Mouse (Mus musculus) neural tube, embryonic 12.5 days (tissue): ENCODE measurements at regions not wholly inside any gene's neighbourhood (a gene's known extent, or its start where the extent isn't known, plus 50 kb on each side); places are given as distances from the start of the nearest gene placed in this dataset.

Experiments used
- ATAC-seq: fragments of 200-750 bp; cut with Nextera tagmentation; 2 replicates; pipeline ENCODE4 v1.8.0; 2017; ENCODE audit warnings: low read depth, mild to moderate bottlenecking, moderate TSS enrichment, moderate library complexity; ENCODE audit not compliant: low FRiP score
- H3K27ac ChIP-seq: fragments of 300-500 bp; sonication (generic); 2 replicates; pipeline ENCODE4 v1.5.1; 2016
- H3K27me3 ChIP-seq: fragments of 300-500 bp; sonication (generic); replicated peaks from 2 replicates; pipeline ENCODE4 v1.6.1; 2016; ENCODE audit warnings: mild to moderate bottlenecking
- H3K36me3 ChIP-seq: fragments of 300-500 bp; sonication (generic); 2 replicates; pipeline ENCODE4 v1.6.1; 2016; ENCODE audit warnings: mild to moderate bottlenecking
- H3K4me1 ChIP-seq: fragments of 300-500 bp; sonication (generic); 2 replicates; pipeline ENCODE4 v1.6.1; 2016
- H3K4me2 ChIP-seq: fragments of 300-500 bp; sonication (generic); replicated peaks from 2 replicates; pipeline ENCODE4 v1.6.1; 2016; ENCODE audit warnings: mild to moderate bottlenecking
- H3K4me3 ChIP-seq: fragments of 300-500 bp; sonication (generic); 2 replicates; pipeline ENCODE4 v1.5.1; 2016
- H3K9ac ChIP-seq: fragments of 300-500 bp; sonication (generic); 2 replicates; pipeline ENCODE4 v1.6.1; 2016; ENCODE audit warnings: mild to moderate bottlenecking
- H3K9me3 ChIP-seq: fragments of 300-500 bp; sonication (generic); 2 replicates; pipeline ENCODE4 v1.6.1; 2016; ENCODE audit warnings: mild to moderate bottlenecking
- WGBS: fragments of 180-500 bp; shearing (Covaris S2); methylation state at CpG from one replicate; pipeline ENCODE4 v1.1.7; 2016; 5-methylcytosine and 5-hydroxymethylcytosine counted together

DNA sequence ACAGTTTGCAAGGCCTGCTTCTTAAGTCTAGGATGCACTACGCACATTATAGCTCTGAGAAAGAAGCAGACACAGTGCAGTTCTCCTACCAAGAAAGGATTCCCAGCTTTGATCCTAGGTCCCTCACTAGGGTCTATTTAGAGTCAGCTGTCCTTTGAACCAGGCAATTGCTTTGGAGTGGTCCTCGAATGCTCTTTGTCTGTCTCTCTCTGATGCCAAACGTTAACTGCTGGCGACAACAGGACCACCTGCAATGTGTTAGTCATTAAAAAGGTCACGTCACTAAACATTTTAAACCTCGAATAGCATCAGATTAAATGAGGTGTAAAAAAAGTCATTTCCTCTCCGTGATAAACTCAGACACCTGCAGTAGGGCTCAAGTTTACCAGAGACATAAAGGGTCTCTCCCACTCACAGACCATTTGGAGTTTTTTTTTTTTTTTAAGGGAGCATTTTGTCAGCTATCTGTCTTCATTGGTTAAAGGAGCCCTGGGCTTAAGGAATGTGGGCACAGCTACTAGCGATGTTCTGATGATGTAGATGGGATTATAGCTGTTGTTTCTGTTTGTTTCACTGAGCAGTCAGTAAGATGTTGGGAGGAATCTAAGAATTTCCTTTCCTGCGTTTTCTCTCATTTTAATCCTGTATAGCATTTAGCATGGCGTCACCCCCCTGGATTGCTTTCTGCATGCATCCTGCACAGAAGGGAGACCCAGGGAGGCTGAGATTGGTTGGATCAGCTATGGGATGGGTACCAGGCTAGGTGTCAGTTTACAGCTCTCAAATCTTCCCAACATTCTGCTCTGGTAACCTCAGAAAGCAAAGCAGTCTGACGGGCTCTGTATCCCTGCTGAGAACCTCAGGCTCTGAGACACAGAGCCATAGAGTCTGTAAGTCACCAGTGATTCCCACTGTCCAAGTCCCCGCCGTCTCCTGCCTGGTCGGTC lies 615.3 kb upstream of the Sall1 start:
- Histone ChIP-seq H3K4me1 (peaks cover 8% of the 10 kb centered on the region; the same call in 1 of the 2 replicates), H3K9me3 (no peaks in the 10 kb centered on the region), H3K27me3 (no peaks in the 10 kb centered on the region; the same call in 1 of the 2 replicates), H3K27ac (no peak overlapping the region), H3K4me2 (peak overlapping the region; percentile 25), H3K9ac (no peak overlapping the region), H3K36me3 (no peaks in the 10 kb centered on the region), H3K4me3 (no peak overlapping the region)
- WGBS: 5% methylated on average over 14 of the region's 14 CpGs
- ATAC-seq: no peak

DNA sequence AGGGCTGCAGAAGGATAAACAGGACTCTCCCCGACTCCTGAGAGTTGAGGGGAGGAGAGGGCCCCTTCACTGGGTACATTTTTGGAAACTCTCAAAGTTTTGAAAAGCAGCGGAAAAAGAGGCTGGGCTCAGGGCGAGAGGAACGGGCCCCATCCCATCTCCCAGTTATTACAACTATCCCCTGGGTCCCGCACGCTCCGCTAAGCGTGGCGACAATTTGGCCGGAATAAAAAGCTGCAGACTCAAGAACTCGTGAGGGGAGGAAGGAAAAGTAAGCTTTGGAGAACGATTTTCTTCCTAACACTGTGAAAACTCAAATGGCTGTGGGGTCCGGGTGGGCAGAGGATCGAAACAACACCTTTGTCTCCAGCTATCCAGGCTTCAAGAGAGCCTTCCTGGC lies 611.4 kb upstream of the Sall1 start:
- peak overlapping the region; percentile 12; the same call in 1 of the 2 replicates for H3K4me2 ChIP-seq
- no peaks in the 10 kb centered on the region for H3K9me3 ChIP-seq
- 45% methylated on average over 14 of the region's 14 CpGs for WGBS
- no peak for ATAC-seq
- H3K9ac ChIP-seq: no peak overlapping the region
- no peak overlapping the region for H3K27ac ChIP-seq
- no peaks in the 10 kb centered on the region; the same call in 1 of the 2 replicates for H3K27me3 ChIP-seq
- peaks cover 8% of the 10 kb centered on the region; the same call in 1 of the 2 replicates for H3K4me1 ChIP-seq
- no peak overlapping the region for H3K4me3 ChIP-seq
- H3K36me3 ChIP-seq: no peaks in the 10 kb centered on the region

DNA sequence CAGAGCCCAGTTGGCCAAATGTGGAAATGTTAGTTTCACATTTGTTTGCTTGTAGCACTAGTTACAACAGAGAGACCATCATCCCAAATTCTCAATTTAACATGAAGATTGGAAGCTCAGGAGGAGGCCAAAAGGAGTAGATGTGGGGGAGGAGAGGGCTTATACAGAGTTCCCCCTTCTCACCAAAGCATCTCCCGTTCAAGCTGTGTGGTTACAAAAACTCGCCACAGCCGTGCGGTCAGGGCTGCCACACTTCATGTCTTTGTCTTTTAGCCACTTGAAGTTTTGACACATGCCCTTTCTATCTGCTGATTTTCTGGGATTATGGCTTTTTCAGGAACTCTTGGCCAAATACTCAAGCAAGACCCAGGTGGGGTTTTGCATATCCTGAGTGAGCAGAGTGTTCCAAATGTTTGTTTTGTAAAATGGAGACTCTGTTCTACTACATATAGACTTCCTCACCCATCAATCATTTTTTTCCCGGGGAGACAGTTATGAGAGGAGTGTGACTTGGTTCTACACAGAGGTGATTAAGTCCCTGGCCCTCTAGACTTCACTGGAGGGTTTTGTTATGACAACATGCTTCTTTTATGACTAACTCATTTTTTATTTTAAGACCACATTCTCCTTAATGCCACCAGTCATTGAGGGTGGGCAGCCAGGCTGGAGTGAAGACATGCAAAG lies 605.4 kb upstream of the Sall1 start:
- Histone ChIP-seq H3K4me2 (no peak overlapping the region), H3K9me3 (no peaks in the 10 kb centered on the region), H3K4me3 (no peak overlapping the region), H3K4me1 (no peaks in the 10 kb centered on the region), H3K27ac (no peak overlapping the region), H3K36me3 (no peaks in the 10 kb centered on the region), H3K9ac (no peak overlapping the region), H3K27me3 (no peaks in the 10 kb centered on the region)
- ATAC-seq: no peak
- WGBS: 78% methylated on average over 5 of the region's 5 CpGs

DNA sequence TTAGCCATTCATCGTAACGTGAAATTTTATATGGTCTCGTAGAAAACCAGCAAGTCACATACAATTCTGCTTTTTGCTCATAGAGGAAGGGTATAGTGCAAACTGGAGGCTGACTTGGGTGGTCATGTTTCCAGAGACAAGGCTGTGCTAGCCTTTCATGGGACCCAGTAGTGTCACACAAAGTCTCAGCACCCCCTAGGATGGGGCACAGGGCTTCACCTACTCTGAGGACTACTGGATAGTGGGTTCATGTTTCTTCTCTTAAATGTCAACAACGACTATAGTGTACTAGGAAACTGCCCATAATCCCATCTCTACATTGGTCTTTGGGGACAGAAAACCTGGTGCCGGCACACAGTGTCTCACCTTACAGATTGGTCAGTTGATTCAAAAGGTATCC lies 603.0 kb upstream of the Sall1 start:
- no peak for ATAC-seq
- H3K9ac ChIP-seq: no peak overlapping the region
- H3K36me3 ChIP-seq: no peaks in the 10 kb centered on the region
- H3K4me2 ChIP-seq: no peak overlapping the region
- H3K4me1 ChIP-seq: no peaks in the 10 kb centered on the region
- H3K4me3 ChIP-seq: no peak overlapping the region
- 87% methylated on average over 5 of the region's 5 CpGs for WGBS
- H3K27me3 ChIP-seq: 0 out of 2 replicates have a peak, but pooled peaks cover 2% of the 10 kb centered on the region
- no peak overlapping the region for H3K27ac ChIP-seq
- H3K9me3 ChIP-seq: no peaks in the 10 kb centered on the region

DNA sequence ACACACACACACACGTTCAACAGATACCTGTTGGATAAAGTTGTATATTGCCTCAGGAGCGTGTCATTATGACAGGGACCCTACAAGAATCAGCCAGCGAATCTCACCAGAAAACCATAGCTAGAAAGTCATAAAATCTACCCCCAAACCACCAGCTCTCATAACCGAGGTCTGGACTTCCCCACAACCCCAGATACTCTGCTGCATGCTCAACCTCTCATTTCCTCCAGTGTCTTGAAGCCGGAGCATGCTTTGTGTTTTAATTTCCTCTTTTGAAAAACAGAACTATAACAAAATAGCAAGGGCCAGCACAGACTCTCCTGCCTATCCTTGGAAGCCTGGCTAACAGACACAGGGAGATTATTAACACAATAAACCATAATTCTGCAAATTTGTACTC lies 597.4 kb upstream of the Sall1 start:
- Histone ChIP-seq H3K27ac (no peak overlapping the region), H3K9me3 (no peaks in the 10 kb centered on the region), H3K4me3 (no peak overlapping the region), H3K4me1 (no peaks in the 10 kb centered on the region), H3K9ac (no peak overlapping the region), H3K4me2 (no peak overlapping the region), H3K27me3 (0 out of 2 replicates have a peak, but pooled peaks cover 2% of the 10 kb centered on the region), H3K36me3 (no peaks in the 10 kb centered on the region)
- ATAC-seq: no peak
- WGBS: 85% methylated on average over 5 of the region's 5 CpGs

DNA sequence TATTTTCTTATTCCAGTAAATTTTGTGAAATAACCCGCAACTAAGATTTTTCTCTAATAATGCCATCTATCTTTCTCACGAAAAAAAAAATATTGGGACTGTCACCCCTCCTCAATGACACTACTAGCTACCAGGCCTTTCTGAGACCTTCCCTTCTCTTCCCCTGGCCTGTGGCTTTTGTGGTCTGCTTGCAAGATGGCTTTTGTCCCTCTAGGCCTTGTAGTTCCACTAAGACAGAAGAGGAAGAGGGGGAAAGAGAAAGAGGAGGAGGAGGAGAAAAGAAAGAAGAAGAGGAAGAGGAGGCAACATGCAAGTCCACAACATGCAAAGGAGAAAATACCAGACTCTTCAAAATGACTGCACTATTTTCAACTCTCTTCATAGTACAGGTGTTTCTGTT lies 590.9 kb upstream of the Sall1 start:
- Histone ChIP-seq H3K4me3 (no peak overlapping the region), H3K9ac (no peak overlapping the region), H3K4me2 (no peak overlapping the region), H3K27me3 (no peaks in the 10 kb centered on the region), H3K4me1 (no peaks in the 10 kb centered on the region), H3K36me3 (no peaks in the 10 kb centered on the region), H3K27ac (no peak overlapping the region), H3K9me3 (no peaks in the 10 kb centered on the region)
- 91% methylated on average over 2 of the region's 2 CpGs for WGBS
- no peak for ATAC-seq

DNA sequence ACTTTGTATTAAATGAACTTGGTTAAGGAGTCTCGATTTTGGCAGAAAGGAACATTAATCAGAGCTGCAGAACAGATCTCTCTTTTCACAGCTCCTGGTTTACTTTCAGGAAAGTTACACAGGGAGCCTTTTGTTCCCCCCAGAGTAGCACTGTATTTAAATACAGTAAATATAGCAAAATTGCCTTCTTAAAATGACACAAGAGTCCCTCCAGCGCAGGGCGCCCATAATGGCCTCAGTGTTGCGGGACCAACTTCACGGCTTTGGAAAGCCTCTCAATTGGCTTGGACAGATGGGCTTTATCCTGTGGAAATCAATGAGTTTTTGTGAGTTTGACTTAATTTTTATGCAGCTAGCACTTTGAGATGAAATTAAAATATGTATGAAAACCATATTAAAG lies 588.3 kb upstream of the Sall1 start:
- H3K9ac ChIP-seq: no peak overlapping the region
- no peak for ATAC-seq
- H3K4me2 ChIP-seq: no peak overlapping the region
- no peaks in the 10 kb centered on the region for H3K36me3 ChIP-seq
- H3K4me1 ChIP-seq: no peaks in the 10 kb centered on the region
- whole genome bisulfite sequencing: 55% methylated on average over 5 of the region's 5 CpGs
- H3K27ac ChIP-seq: no peak overlapping the region
- H3K9me3 ChIP-seq: no peaks in the 10 kb centered on the region
- no peak overlapping the region for H3K4me3 ChIP-seq
- H3K27me3 ChIP-seq: no peaks in the 10 kb centered on the region

DNA sequence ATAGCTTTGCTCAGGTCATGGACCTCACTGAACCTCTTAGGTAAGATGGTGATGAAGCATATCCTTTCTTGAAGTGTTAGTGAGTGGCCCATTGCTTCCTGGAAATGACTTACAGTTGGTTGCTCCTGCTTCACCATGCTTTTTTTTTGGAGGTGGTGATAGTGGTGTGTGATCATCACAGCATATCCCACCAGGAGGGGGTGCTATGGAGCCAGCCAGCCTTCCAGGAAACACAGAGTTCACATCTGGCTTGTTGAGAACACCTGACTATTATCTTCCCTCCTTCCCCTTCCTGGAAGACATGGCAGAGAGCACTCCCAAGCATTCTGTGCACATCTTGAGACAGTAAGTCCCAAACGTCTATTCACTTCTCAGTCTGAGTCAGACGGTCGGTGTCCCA lies 586.6 kb upstream of the Sall1 start:
- Histone ChIP-seq H3K9ac (no peak overlapping the region), H3K4me1 (no peaks in the 10 kb centered on the region), H3K4me2 (no peak overlapping the region), H3K36me3 (no peaks in the 10 kb centered on the region), H3K4me3 (no peak overlapping the region), H3K27me3 (no peaks in the 10 kb centered on the region), H3K27ac (no peak overlapping the region), H3K9me3 (no peaks in the 10 kb centered on the region)
- no peak for ATAC-seq
- 86% methylated on average over 3 of the region's 3 CpGs for WGBS

DNA sequence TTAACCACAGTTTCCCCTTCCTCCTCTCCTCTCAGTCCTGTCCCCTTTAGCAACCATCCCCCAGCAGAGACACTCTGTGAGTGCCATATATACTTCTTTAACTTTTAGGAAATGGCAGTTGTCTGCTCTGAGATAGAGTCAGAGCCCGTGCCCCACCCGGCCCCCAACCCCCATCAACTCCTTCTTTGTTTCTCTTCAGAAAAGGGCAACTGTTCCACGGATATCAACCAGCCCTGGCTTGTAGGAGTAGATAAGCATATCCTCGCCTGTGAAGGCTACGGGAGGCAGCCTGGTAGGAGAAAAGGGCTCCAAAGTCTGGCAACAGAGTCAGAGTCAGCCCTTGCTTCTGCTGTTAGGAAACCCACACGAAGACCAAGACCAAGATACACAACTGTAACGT lies 574.1 kb upstream of the Sall1 start:
- ATAC-seq: no peak
- no peak overlapping the region for H3K4me3 ChIP-seq
- no peak overlapping the region for H3K4me2 ChIP-seq
- H3K36me3 ChIP-seq: no peaks in the 10 kb centered on the region
- no peak overlapping the region for H3K9ac ChIP-seq
- no peak overlapping the region for H3K27ac ChIP-seq
- no peaks in the 10 kb centered on the region for H3K4me1 ChIP-seq
- H3K27me3 ChIP-seq: no peaks in the 10 kb centered on the region
- 81% methylated on average over 7 of the region's 7 CpGs for WGBS
- no peaks in the 10 kb centered on the region for H3K9me3 ChIP-seq

DNA sequence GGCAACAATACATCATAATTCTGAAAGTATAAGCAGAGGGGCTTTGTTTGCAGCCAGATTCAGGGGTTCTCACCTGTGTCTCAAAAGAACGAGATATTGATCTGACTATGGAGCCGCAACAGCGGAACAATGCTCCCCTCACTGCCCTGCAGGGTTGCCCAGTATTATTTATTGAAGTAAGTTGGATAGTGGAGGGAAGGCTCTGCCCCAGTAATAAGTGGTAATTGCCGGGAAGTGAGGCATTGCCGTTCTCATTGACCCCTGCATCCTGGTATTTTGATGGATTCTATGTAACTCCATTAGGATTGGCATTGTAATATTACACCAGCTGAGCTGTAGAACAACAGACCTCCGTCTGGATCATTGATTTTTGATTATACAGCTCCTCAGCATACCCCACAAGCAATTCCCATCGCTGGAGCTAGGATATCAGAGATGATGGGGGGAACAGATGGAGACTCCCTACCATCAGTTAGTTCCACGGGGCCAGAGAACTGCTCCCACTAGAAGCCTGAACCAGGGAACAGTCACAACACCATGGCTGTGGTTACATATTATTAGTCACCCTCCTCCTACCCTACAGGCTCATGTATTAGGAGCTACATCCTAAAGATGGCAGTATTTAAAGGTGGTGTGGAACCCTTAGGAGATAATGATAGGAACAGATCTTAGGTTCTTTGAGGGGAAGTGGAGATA lies 572.0 kb upstream of the Sall1 start:
- no peak for ATAC-seq
- no peak overlapping the region for H3K27ac ChIP-seq
- H3K4me3 ChIP-seq: no peak overlapping the region
- no peaks in the 10 kb centered on the region for H3K36me3 ChIP-seq
- H3K27me3 ChIP-seq: no peaks in the 10 kb centered on the region
- H3K4me2 ChIP-seq: no peak overlapping the region
- H3K4me1 ChIP-seq: no peaks in the 10 kb centered on the region
- no peak overlapping the region for H3K9ac ChIP-seq
- no peaks in the 10 kb centered on the region for H3K9me3 ChIP-seq
- WGBS: 66% methylated on average over 8 of the region's 8 CpGs

DNA sequence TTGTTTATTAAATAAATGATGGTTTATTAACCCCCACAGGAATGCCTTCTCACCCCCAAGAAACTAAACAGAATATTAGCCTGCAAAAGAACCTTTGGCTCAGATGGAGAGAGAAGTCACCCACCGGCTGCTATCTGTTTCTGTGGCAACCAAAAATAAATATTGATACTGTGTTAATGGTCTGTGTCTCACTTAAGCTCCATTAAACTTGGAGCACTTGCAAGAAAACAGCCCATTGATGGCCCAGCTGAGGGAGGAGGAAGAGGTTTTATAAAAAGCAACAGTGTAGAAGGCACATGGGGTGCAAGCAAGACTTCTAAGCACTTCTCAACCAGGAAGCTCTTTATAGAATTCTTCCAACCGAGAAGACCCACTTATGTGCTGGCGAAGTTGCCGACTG lies 565.1 kb upstream of the Sall1 start:
- H3K27ac ChIP-seq: no peak overlapping the region
- no peaks in the 10 kb centered on the region for H3K36me3 ChIP-seq
- H3K4me2 ChIP-seq: no peak overlapping the region
- no peaks in the 10 kb centered on the region for H3K4me1 ChIP-seq
- H3K27me3 ChIP-seq: no peaks in the 10 kb centered on the region; the same call in 1 of the 2 replicates
- H3K9me3 ChIP-seq: no peaks in the 10 kb centered on the region
- H3K9ac ChIP-seq: no peak overlapping the region
- 53% methylated on average over 4 of the region's 4 CpGs for WGBS
- no peak for ATAC-seq
- H3K4me3 ChIP-seq: no peak overlapping the region

DNA sequence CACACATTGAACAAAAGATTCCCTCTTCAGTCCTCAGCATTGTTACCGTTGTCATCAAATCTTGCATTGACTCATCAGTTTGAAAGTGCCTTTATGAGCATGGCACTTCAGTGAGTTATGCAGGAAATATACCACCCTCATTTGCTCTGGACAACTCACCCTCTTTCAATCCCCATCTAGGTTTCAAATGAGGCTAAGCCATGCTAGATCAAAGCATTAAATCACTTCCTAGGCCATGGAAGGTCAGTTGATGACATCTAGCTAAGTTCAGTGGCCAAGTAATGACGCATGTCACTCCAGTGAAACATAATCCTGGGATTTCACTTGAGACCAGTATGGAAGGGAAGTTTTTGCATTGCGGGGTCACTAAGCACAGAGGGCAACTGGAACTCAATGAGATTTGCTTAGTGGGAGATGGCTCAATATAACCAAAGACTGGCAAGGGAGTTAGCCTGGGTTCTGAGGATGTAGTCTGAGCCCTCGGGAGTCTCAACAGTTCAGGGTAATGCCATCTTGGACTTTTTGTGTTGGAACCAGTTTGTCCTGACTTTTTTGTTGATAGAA lies 562.0 kb upstream of the Sall1 start:
- Histone ChIP-seq H3K4me2 (no peak overlapping the region), H3K9me3 (no peaks in the 10 kb centered on the region), H3K4me3 (no peak overlapping the region), H3K27ac (no peak overlapping the region), H3K4me1 (no peaks in the 10 kb centered on the region), H3K9ac (no peak overlapping the region), H3K36me3 (no peaks in the 10 kb centered on the region), H3K27me3 (no peaks in the 10 kb centered on the region; the same call in 1 of the 2 replicates)
- ATAC-seq: no peak
- 86% methylated on average over 4 of the region's 4 CpGs for WGBS
